Mouse (Mus musculus) telencephalon, adult 2 months (tissue): ENCODE results near the gene Actg2.
"Not testable (repeated sequence)": the region's sequence is repeated elsewhere in the genome, so short reads cannot be mapped to it uniquely, and the experiment has no call there.

ENCODE experiments used
- DNase-seq: peaks from one replicate; pipeline ENCODE4 v3.0.0-alpha.2; 2011; ENCODE audit warnings: low read depth, low spot score

The Actg2 gene

DNA sequence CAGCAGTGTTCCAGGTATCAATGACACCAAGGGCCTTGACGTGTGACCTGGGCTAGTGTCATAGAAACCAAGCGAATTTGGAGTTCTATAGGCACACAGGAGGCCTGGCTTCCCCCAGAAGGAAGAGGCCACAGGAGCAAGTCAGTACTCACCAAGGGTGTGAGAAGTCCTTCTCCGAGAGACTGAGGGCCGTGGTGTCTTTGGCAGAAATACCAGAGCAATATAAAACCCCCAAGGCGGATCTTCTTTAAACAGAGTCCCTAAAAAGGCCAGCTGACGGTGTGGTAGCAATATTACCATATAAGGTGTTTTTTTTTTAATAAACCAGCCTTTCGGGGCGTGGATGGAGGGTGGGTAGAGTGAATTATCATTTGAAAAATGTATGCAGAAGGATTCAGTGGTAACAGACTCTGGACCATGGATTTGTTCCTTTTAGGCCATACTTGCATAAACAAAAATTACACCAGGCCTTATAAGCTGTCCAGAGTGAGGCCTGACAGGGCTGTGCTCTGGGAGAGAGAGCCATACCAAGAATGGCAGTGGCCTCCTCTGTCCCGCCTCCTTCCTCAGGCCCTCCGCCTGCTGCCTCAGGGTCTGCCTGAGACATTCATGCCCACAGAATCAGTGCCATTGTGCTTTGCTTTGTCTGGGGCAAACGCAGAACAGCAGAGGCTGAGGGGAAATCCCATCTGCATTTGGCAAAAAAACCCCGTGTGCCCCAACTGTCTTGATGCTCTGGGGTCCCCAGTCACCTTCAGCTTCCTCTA, at the start of gene Actg2:
Gene Actg2 (minus strand): TSS at position 238 of the 767 bp plus-strand sequence.
- DNase-seq = no peak

DNA sequence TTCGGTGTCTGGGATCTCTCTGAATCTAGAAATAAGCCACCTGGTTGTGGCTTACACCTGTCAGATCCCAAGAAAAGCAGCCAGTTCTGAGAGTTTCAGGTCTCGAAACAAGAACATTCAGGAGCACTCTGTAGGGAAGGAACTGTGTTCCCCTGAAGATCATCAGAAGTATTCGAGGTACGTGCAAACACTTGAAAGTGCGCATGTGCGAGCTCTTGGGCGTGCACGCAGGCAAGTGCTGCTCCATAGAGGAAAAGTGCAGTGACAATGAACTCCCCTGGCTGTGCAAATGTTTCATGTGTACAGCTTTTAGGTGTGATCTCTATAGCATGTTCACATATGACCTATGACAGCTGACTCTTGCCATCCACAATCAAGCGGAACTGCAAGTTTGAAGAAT, 49.3 kb upstream of the Actg2 start:
- not testable (repeated sequence) for DNase-seq

DNA sequence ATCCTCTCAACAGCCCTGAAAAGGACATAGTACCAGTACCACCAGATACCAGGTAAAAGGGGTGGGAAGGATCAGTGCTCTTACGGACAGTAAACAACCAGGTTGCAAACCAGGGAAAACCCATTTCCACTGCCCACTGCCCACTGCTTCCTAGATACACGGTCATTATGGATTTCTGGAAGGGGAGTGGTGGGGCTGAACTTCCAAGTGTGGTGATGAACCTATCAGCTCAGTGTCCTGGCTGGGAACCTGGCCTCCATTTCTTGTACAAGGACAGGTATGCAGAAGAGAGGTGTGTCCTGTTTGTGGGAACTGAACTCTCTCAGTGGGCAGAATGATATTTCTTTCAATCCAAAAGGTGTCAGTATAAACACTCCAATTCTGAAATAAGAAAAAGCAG, 47.5 kb upstream of the Actg2 start:
- no peak for DNase-seq

DNA sequence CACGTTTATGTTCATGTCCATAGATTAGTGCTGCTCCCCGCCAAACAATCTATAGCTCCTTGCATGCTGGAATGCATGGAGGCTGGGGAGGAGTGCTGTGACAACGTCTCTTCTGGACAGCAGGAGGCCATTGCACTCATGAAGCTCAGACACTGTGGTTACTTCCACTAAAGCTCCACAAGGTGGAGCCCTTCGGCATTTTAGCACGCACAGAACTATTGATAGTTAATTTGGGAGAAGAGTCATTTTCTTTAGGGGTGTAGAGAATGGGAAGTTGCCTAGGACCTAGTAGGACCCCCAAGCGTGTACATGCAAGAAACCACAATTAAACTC, 46.8 kb upstream of the Actg2 start:
- DNase-seq = peak; percentile 36

DNA sequence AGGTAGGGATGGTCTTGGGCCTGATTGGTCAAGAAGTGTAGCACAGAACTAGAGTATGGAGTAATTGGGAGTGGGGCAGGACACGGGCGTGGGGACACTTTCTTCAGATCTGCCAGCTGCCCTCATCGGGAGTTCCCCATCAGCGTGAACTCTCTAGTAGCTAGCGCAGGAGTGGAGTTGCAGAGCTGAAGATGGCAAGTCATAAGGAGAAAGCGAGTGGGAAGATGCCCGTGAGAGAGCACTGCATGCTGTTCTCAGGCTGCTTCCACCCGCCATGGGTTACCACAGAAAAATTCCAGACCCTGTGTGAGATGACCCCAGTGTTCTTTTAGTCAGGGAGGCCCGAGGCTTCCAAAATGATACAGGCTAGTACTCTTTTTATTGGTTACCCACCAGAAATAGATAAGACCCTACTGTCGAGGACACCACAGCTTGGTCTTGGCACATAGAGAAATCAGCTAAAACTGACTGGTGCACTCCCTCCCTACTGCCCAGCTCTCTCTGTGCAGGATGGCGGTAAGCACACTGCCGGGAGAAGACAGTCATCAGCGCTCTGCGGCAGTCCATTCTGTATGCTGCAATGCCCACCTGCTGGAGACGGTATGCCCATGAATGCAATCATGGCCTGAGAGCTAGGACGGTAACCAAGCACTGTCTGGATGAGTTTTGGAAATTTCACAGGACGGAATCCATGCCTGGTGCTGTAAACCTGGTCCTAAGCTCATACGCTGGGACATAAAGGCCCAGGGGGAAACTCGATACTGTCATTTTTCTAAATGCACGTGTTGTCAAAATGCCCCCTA, 46.3 kb upstream of the Actg2 start:
- DNase-seq = no peak

DNA sequence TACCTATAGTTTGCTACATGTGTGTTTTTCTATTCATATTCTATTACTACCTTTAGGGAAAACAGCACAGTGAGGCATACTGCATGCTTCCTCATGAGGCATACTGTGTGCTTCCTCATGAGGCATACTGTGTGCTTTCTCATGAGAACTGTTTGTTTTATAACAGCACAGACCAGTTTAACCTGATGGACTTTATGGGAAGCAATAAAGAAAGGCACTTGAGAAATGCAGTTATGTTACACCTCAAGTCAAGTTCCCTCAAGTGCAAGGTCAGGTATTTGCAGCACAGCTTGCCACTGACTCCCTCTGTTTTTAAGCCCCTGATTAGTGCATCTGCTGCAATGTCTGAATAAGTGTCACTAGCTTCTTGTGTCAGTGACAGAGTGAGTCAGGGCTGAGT, 41.5 kb upstream of the Actg2 start:
- no peak for DNase-seq

DNA sequence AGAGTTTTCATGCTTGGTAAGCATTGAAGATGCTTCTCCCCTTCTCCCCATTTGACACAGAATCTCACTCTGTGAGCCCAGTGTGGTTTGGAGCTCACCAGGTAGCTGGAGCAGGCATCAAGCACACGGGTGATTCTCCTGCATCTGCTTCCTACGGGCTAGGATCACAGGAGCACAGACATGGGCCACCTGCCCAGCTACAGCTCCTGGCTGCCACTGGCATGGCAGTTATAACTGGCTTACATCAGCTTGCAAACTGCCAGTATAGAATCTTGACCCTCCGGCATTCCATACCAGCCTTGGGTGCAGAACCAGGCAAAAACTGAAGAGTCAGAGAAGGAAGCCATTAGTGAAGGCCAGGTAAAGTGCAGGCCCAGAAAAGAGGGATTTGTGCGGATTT, 39.5 kb upstream of the Actg2 start:
- no peak for DNase-seq

DNA sequence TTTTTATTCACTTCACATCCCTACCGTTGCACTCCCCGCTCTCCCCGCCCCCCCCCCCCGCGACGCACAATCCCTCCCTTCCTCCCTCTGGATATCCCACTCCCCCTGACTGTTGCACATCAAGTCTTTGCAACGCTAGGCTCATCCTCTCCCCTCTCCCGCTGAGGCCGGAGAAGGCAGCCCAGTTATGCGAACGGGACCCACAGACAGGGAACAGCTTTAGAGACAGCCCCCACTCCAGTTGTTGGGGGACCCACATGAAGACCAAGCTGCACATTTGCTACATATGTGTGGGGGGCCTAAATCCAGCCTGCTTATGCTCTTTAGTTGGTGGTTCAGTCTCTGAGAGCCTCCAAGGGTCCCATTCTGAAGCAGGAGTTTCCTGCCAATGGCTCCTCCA, 36.6 kb upstream of the Actg2 start, which contains the start of gene Stambp:
Gene Stambp (minus strand): TSS at position 59 of the 400 bp plus-strand sequence.
- DNase-seq = no peak

DNA sequence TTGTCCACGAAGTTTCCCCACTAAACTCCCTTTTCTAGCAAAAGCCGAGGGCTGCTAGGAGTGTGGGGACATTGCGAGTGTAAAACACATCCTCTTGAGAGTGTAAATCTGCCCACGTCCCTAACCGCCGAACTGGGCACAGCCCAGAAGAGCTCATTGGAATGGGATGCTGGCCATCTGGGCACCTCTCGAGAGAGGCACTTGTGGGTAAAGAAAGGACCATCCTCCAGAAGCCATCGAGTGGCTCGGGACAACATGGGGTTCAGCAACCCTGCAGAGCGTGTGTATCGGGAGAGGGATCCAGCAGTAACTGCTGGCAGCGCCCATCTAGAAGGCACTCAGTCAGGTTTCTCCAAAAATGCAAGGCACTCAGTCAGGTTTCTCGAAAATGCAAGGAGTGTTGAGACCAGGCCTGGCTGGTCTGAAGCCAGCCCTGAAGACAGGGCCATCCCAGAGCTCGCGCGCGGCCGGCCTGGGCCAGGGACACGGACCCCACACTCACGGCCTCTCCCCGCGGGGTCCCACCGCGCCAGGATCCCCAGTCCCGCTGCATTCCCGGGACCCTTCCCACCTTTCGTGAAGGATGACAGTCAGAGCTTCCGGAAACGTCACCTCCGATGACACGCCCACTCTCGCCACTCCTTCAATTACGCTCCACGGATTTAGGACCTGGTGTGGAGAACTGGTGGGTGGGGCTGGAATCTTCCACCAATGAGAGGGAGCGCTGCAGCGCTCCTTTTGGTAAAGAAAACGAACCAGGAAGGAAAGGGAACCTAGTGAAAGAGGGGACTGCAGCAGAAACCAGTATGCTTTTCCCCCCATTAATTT, 36.0 kb upstream of the Actg2 start:
- peak; percentile 95 for DNase-seq

DNA sequence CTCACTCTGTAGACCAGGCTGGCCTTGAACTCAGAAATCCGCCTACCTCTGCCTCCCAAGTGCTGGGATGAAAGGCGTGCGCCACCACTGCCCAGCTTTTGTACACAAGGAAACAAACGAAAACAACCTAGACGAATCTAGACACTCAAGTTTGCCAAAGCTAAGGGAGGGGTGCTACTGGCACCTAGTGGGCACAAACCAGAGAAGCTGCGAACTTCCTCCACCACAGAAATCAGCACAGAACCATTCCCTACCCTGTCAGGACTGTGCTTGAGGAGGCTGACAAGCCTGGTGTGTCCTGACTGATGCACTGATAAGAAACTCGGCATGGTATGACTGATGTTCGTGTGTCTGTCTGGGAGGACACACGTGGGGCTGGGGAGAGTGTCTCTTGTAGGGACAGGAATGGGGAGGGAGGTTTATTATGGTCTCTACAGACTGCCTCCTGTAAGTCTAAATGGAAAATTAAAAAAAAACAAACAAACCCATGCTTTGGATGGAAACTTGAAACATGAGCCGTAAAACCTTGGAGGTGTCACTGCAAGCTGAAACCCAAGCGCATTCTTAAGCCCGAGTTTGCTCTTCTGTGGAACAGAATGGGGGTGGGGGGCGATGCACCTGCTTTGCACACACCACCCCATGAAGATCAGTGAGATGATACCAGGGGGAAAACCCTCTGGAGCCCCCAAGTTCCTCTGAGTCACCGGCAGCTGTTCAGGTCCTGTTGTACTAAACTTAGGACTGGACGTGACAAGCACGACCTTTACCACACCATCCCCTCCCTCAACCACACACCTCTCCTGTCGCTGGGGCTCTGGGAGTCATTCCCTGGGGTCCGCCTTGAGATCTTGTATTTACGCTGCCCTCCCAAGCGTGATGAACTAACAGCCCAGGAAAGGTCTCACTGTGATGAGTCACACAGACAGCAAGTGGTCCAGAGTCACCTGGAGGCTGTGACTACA, 33.1 kb upstream of the Actg2 start:
- DNase-seq = peak; percentile 22

DNA sequence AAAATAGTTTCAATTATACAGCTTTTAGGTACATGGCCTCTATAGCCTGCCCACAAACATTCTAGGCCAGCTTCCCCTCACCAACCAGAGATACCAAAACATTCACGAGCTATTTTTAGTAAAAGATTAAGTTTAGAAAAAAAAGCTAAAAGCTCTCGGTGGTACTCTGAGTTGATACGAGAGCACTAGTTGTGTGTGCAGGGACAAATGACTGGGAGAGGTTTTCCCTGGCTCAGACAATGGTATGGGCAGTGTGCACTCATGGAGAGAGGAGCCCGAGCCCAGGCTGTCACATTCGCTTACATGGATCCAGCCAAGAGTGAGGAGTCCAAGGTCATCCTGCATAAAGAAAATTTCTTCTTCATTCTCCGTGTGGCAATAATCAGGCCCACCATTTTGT, 19.9 kb upstream of the Actg2 start:
- no peak for DNase-seq

DNA sequence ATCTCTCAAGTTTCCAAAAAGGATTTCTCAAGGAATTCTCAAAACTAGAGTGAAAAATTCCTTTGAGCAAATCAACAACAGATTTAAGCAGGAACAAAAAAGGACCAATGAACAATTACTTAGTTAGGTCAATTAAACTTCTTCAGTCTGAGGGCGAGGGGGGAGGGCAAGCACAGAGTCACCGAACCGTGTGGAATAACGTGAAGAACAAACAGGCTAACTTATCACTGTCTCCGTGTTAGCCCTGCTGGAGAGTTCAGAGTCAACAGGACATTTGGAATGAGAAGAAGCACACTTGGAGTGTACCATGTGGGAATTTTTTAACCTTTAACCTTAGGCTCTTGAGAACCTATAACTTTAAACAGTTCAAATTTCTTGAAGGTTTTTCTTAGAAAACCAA, 12.3 kb upstream of the Actg2 start:
- no peak for DNase-seq

DNA sequence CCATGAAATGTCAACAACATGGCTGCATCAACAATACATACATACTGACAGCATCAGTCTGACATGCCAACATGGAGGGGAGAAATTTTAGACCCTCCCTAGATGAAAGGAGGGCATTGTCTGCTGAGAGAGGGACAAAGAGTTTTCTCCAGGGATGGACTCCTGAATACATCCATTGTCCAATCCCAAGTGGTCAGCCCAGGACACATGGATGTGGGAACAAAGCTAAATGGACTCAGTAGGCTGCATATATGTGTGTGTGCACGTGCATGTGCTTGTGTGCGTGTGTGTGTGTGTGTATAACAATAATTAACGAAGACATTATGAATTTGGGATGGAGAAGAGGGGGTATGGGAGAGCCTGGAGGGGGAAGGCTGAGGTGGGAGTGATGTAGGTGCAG, 9.7 kb upstream of the Actg2 start:
- peak; percentile 56 for DNase-seq

DNA sequence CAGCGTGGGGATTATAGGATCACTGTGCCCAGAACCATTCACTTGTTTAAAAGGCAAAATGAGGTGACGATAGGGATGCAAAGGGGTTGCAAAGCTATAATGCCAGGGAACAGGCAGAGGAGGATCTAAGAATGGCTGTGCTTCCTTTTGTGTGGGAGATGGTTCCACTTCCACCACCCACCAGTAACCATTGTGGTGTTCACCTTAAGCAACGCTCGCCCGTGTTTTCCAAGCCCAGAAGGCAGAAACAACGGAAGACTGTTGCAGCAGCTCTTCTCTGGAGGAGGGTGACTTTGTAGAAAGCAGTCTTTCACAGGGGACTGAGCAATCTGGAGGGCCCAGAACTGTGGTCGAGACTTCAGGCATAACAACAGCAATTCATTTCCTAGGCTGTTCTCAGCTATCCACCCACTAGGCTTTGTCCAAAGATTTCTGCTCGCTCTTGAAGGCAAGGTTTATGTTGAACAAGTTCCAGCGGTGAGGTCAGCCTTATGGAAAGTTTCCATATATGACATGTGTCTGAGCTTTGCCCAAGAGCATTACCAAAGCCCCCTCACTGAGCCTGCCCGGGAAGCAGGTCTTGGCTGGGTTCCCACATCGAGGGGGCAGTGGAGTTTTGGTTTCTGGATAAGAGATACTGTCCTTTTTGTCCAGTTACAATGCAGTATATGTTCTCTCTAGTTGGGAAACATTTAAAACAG, 5.8 kb upstream of the Actg2 start:
- DNase-seq = peak; percentile 89

DNA sequence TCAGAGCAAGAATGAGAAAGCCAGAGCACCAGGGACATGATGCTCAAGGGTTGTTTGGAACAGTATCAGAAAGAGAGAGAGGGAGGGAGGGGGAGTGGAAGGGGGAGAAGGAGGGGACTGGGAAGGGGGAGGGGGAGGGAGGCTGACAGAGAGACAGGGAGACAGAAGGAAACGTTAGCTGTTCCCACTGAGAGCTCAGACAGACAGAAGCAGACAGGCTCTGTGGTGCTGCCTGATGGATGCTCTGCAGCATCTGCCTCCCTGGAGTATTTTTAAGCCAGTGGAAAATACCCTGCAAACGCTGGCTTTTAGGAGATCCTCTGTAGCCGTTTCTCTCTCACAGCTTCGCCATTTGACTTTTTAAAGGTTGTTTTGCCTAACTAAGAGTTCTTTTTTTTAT, 4.0 kb upstream of the Actg2 start:
- peak; percentile 71 for DNase-seq

DNA sequence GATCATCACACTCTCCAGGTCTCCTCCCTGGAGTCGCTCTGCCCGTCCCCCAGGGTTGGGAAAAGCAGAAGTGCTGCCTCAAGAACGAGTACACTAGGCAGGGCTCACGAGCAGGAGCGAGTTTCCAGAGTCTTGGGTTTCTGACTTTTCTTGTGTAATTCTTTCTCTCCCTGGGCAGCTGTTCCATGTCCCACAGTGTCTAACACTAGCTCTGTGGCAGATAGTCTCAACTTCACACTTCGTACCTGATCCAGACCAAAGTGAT, 662 bp upstream of the Actg2 start:
- no peak for DNase-seq

DNA sequence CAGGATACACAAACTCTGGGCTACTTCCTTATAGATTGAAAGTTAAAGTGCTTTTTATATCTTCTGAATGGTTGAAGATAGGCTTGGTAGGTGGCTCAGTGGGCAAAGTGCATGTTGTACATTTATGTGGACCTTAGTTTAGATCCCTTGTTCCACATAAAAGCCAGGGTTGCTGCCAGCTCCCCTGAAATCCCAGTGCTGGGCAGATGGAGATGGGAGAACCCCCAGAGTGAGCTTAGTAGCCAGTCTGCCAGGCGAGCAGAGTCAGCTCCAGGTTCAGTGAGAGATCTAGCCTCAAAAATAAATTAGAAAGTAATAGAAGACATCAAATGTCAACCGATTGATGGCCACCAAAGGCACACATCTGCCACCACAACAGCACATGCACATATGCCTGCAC, 3.5 kb downstream of the Actg2 start:
- no peak for DNase-seq

DNA sequence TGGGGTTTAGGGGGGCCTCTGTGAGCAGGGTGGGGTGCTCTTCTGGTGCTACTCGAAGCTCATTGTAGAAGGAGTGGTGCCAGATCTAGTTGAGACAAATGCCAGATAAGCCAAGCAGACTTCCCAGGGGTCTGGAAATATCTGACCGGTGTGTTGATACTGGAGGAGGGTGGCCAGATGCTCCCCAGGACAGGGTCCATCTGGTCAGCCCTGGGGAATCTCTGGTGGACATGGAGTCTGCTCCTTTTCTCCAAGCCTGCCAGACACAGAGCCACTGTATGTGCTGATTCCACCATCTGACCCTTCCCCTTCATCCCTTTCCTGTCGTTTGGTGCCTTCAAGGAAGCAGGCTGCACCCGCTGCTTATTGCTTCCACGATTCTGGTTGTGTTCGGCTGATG, 12.9 kb downstream of the Actg2 start:
- no peak for DNase-seq

DNA sequence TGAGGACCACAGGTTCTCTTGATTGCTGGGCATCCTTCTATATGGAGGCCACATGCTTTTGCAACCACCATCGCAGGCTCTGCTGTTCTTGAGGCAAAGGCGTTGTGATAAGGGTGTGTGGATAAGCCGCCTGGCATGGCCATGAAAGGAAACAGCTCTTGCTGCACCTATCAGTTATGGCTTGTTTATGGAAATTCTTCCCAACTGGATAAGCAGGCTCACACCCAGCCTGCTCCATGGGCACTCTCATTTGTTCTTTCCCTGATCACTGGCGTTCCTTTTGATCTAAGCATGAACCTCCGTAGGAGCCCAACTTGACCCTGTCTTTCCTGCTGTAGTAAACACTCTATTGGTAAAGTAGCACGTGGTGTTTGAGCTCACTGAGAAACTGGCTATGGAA, 14.3 kb downstream of the Actg2 start:
- no peak for DNase-seq

DNA sequence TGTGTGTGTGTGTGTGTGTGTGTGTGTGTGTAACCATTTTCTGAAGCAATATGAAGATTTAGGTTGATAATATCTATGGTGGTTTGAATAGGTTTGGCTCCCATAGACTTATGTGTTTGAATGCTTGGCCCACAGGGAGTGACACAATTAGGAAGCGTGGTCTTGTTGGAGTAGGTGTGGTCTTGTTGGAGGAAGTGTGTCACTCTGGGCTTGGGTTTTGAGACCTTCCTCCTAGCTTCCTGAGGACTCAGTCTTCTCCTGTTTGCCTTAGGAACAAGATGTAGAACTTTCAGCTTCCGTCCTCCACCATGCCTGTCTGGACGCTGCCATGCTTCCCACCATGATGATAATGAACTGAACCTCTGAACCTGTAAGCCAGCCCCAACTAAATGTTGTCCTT, 17.4 kb downstream of the Actg2 start:
- no peak for DNase-seq

DNA sequence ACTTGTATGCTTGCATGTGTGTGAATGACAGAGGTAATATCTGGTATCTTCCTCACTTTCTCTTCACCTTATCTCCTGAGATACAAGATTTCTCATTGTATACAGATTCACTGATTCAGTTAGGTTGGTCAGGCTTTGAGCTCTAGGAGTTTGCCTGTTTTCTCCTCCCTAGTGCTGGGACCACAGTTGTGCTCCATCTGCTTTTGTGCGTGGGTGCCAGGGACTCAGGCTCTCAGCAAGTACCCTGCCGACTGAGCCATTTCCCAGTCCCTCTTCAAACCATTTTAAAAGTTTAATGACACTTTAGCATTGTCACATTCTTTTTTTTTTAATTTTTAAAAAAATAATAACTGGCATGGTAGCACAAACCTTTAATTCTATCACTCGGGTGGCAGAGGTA, 20.9 kb downstream of the Actg2 start:
- no peak for DNase-seq
